Mouse (Mus musculus) urinary bladder, postnatal 4 days (tissue): ENCODE measurements at regions not wholly inside any gene's neighbourhood (a gene's known extent, or its start where the extent isn't known, plus 50 kb on each side); places are given as distances from the start of the nearest gene placed in this dataset.
A peak's percentile ranks its signal among the peaks of the same experiment; 100 is the strongest.

ENCODE experiments used
- DNase-seq, 2 experiments: peaks; one replicate each; pipeline ENCODE4 v3.0.0; 2021 to 2022; ENCODE audit warnings: low spot score in 2 of 2

GRCm38 (mm10) chr13:47298010-47298409, 175.6 kb downstream of the Rnf144b start:
- no peak for DNase-seq

- no peak for DNase-seq
Observed at GRCm38 (mm10) chr13:47300486-47300885, 178.0 kb downstream of the Rnf144b start.

- DNase-seq, result no peak
Observed at GRCm38 (mm10) chr13:47301070-47301469, 178.6 kb downstream of the Rnf144b start.

- no peak for DNase-seq
Observed at GRCm38 (mm10) chr13:47309492-47309891, 187.0 kb downstream of the Rnf144b start.

- DNase-seq, result no peak
Observed at GRCm38 (mm10) chr13:47310751-47311202, 188.3 kb downstream of the Rnf144b start.

GRCm38 (mm10) chr13:47319549-47319948, 197.1 kb downstream of the Rnf144b start:
- no peak for DNase-seq

- DNase-seq, result no peak
Observed at GRCm38 (mm10) chr13:47321876-47322275, 199.4 kb downstream of the Rnf144b start.

- no peak for DNase-seq
Observed at GRCm38 (mm10) chr13:47335996-47336684, 213.7 kb downstream of the Rnf144b start.

- DNase-seq, result no peak
Observed at GRCm38 (mm10) chr13:47336865-47337441, 214.5 kb downstream of the Rnf144b start.

- no peak for DNase-seq
Observed at GRCm38 (mm10) chr13:47339411-47339810, 217.0 kb downstream of the Rnf144b start.

GRCm38 (mm10) chr13:47342361-47342760, 219.9 kb downstream of the Rnf144b start:
- DNase-seq, result no peak

GRCm38 (mm10) chr13:47345576-47345975, 223.1 kb downstream of the Rnf144b start:
- DNase-seq, result no peak

- no peak for DNase-seq
Observed at GRCm38 (mm10) chr13:47347835-47348234, 225.4 kb downstream of the Rnf144b start.

GRCm38 (mm10) chr13:47348517-47349145, 226.2 kb downstream of the Rnf144b start:
- DNase-seq, result peak; percentile 53 to 84

- DNase-seq, result no peak
Observed at GRCm38 (mm10) chr13:47354446-47354845, 232.0 kb downstream of the Rnf144b start.

- DNase-seq, result no peak
Observed at GRCm38 (mm10) chr13:47355169-47355568, 232.7 kb downstream of the Rnf144b start.

- DNase-seq, result no peak
Observed at GRCm38 (mm10) chr13:47358986-47359385, 236.5 kb downstream of the Rnf144b start.

- DNase-seq, result no peak
Observed at GRCm38 (mm10) chr13:47365776-47366175, 243.3 kb downstream of the Rnf144b start.

- no peak for DNase-seq
Observed at GRCm38 (mm10) chr13:47368041-47368823, 245.8 kb downstream of the Rnf144b start.

GRCm38 (mm10) chr13:47374583-47374982, 252.1 kb downstream of the Rnf144b start:
- no peak for DNase-seq

GRCm38 (mm10) chr13:47391023-47391422, 268.6 kb downstream of the Rnf144b start:
- DNase-seq, result no peak

- no peak for DNase-seq
Observed at GRCm38 (mm10) chr13:47397726-47398350, 275.4 kb downstream of the Rnf144b start.
